Mouse (Mus musculus) adrenal gland, postnatal 14 days (tissue): Measurements from ENCODE around the gene Arl11. TPM values are rescaled to one million over a fixed set of nuclear protein-coding genes. Genes with fewer than 3 reads are reported as not detected.

Experiments used
- DNase-seq: peaks from one replicate; pipeline ENCODE4 v3.0.0; 2021; ENCODE audit warnings: mixed read lengths
- long read RNA-seq, 2 experiments: library from polyadenylated mRNA; stranded (forward); transcript quantifications; one replicate each; pipeline ENCODE4 v2.0.0; 2021
- total RNA-seq: library from RNA; stranded (reverse); gene quantifications from 2 replicates; pipeline ENCODE4 v1.2.3, GENCODE M21; 2021

The Arl11 gene
- total RNA-seq: 0.34 and 0.37 TPM in 2 replicates
- long read RNA-seq, experiment 1, partial matches to known transcripts: 0 of 1 reads
- long read RNA-seq, experiment 1, other reads (novel, unspliced or antisense): 0 of 1 reads
- long read RNA-seq, experiment 2: 0 reads

DNA sequence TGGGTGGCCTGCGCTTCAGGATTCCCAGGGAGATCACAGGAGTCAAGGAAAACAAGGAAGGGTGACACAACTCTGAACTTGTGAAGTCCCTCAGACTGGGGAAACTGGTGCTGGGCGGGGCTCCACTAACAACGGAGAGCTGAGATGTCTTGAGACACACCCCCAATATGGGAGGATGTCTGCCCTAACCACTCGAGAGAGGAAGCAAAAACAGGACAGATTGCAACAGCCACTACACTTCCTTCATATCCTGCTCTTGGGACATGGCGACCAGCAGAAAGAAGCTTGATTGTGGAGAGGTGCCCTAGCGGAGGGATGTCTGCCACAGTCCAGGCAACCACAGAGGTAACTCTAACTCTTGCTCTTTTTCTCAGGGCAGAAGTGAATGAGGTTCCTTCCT lies at the start of gene Arl11:
TSS of gene Arl11 (plus strand) at position 161 of the 400 bp plus-strand sequence.
- no peak for DNase-seq

GRCm38 (mm10) chr14:61267908-61268475 lies 41.6 kb upstream of the Arl11 start:
- peak; percentile 24 for DNase-seq

- DNase-seq: no peak
These were observed 34.9 kb upstream of the Arl11 start for GRCm38 (mm10) chr14:61274414-61275198.

GRCm38 (mm10) chr14:61277285-61277684 lies 32.3 kb upstream of the Arl11 start:
- peak; percentile 74 for DNase-seq

DNA sequence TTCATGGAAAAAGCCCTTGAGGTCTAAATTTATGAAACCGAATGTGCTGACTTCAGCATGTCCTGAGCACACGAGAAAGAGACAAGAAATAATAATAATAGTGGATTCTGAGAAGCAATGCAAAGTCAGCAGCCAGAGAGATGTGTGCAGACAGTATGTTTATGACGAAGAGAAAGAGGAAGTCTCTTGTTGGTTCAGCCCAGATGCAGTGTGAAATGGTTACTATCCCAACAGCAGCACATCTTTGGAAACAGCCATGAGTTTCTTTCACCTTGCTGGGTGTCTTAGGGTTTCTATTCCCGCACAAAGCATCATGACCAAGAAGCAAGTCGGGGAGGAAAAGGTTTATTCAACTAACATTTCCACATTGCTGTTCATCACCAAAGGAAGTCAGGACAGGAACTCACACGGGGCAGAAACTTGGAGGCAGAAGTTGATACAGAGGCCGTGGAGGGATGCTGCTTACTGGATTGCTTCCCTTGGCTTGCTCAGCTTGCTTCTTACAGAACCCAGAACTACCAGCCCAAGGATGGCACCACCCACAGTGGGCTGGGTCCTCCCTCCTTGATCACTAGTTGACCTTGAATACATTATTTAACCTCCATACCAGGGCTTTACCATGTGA lies 30.8 kb upstream of the Arl11 start:
- DNase-seq: no peak

DNA sequence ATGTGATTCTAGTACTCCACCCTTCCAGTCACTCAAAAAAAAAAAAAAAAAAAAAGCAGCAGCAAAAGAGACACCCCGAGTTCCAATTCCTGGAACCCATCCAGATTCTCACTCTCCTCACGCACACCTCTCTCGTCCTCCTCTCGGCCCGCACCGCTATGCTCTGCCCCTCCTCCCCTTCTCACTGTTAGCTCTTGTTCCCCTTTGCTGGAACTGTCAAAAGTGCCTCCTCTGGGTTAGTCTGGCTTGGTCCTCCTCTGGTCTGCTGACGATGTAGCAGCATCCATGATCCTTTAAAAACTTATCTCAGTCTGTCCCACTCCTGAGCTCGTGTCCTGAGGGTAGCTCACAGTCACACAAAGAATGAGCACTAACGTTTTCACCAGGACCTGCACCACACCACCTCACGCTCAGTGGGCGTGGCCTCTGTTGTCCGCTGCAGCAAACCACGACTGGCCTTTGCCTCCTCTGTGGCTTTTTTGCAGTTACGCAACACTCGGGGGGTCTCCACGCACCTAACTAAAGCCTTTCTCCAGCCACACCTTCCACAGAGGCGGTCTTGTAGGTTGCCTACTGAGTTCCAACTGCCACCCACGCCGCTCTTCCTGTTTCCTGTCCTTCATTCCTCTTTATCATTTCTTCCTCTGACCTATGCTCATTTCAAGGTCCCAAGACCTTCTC lies 20.8 kb upstream of the Arl11 start:
- no peak for DNase-seq

- peak; percentile 63 for DNase-seq
These were observed 18.9 kb upstream of the Arl11 start for GRCm38 (mm10) chr14:61290664-61291063.

GRCm38 (mm10) chr14:61293884-61294737 lies 15.4 kb upstream of the Arl11 start:
- DNase-seq: peak; percentile 84

DNA sequence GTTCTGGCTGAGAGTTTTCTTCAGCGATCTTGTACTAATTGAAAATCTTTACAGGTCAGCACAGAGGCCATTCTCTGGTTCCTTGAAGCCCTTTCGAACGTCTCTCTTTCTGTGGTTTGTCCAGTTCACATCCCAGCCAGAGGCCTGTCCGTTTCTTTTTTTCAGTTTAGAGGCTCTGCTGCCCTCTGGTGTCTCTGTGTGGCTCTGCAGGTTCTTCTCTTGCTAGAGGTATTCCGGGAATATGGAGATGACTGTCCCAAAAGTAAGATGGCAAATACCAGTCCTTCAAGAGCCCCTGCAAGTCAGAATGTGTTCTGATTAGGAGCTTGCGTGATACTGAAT lies 14.8 kb upstream of the Arl11 start:
- DNase-seq: peak; percentile 72

DNA sequence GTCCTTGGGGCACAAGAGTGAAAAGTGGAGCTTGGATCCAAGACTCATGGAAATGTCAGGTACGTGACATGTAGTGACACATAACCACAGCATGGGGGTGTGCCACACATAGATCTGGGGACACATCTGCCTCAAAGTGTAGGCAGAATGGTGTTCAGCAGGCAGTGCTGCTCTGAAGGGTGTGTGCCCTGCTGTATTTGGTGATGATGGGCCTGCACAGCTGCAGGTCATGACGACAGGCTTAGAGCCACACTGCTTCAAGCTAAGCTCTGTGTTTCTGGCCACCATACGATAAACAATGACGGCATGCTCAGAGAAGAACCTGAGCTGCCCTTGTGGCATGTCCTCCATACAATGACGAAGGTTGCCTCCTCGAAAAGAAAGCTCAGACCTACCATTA lies 9.7 kb upstream of the Arl11 start:
- DNase-seq: no peak

GRCm38 (mm10) chr14:61301323-61301722 lies 8.2 kb upstream of the Arl11 start:
- no peak for DNase-seq

DNA sequence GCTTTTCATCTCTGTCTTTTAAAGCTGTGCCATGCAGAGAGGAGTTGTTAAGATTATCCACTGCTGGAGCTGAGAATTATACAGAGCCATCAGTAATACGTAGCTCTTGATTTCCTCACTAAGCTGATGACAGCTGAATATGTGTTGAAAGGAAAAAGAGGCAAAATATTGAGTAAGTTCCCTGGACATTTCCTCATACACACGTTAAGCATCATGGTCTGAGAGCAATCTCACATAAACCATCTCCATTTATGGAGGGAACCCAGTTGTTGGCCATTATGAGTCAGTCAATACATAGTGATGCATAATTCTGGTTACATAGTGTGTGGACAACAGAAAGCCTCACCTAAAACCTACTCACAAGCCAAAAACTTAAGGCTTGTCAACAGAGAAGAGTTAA lies 7.1 kb upstream of the Arl11 start:
- DNase-seq: no peak

DNA sequence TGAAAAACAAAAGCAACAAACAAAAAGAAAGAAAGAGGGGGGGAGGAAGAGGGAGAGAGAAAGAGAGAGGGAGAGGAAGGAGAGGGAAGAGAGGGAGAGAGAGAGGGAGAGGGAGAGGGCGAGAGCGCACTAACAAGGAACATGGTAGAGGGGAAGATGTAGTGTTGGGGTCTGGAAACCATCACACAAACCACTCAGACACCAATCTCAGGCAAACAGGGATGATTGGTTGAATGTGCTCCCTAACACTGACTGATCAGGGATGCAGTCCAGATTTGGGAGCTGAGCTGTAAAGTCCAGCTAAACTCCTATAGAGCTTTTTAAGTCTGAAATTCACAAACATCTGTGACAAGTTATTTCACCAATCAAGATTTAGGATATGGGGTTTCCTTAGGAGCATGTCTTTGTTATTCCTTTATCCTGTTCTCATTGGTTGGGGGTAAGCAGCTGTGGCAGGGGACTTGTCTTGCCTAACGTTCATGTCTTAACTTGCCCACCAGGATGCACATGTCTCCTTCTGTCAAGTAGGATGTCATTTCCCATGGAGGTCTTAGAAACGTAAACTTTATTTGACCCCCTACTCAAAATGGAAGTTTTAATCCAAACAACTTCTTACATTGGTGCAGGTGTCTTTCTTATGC lies 5.5 kb upstream of the Arl11 start:
- DNase-seq: no peak

DNA sequence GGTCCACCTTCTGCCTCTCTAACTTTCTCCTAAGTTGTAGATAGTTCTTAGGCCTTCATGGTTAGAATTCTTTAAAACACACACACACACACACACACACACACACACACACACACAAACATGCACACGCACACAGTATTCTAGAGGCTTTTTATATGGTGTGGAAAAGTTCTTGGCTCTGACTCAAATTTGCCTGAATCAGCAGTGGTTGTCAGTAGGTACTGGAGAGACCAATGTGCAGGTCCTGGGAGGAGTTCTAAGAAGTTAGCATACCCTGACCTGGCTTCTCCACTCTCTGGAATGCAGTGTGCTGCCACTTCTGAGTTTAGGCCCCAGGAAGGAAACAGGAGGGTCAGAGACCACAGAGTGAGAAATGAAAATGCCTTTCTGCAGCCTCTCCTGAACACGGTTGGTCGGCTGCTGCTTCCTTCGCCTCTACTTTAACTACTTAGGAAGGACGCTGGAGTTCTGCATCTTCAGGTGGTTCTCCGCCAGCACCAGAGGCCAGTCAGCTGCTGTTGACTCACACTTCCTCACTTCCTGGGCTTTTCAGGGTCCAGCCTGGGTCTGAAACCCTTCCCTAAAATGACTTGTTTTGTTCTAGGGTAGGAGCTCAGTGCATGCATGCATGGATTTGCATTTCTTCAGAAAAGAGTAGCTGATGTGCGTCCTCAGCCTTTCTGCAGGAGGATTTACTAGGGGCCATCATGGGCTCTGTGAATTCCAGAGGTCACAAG lies 651 bp downstream of the Arl11 start:
- DNase-seq: no peak

DNA sequence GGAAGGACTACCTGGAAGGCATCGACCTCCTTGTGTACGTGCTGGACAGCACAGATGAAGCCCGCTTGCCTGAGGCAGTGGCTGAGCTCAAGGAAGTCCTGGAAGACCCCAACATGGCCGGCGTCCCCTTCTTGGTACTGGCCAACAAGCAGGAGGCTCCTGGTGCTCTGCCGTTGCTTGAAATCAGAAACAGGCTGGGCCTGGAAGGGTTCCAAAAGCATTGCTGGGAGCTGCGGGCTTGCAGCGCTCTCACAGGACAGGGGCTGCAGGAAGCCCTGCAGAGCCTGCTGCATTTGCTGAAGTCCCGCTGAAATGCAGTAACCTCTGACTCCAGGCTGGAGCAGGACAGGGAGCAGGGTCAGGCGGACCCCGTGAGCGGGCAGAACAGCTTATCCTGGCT lies 1.4 kb downstream of the Arl11 start:
- DNase-seq: peak; percentile 26

GRCm38 (mm10) chr14:61316861-61317260 lies 7.3 kb downstream of the Arl11 start:
- DNase-seq: peak; percentile 66

GRCm38 (mm10) chr14:61320765-61321164 lies 11.2 kb downstream of the Arl11 start:
- DNase-seq: peak; percentile 66

DNA sequence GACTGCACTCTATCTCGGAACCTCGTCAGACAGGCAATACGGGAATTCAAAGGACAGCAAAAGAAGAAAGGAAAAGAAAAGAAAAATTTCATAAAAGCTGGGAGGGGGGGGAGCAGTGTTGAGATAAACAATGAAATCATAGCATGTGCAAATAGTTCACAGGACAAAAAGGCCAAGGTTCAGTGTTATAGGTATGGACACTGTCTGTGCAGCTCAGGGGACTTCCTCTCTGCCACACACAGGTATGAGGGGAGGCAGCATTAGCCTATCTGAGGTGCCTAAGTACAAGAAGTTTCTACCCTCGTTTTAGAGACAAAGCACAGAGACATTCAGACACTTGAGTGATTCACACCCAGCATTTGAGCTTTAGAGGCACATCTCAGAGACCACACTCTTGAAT lies 11.6 kb downstream of the Arl11 start:
- DNase-seq: no peak

DNA sequence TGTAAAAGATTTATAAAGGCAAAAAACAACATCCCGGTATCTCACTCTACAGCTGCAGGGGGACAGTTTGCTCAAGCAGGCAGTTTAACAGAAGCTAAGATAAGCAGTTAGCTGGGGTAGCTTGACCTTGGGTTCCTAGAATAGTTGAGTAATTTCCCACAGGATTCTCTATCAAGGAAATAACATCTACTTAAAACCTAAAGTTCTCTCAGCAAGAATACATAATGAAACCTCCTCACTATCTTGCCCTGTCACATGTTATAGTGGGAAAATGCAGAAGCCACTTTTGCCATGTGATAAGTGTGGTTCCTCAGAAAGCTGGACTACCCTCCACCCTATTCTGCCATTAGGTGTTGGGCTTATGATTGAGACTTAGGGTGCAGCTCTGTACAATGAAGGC lies 13.2 kb downstream of the Arl11 start:
- no peak for DNase-seq

- peak; percentile 48 for DNase-seq
These were observed 17.5 kb downstream of the Arl11 start for GRCm38 (mm10) chr14:61327007-61327406.
